Mouse (Mus musculus) MEL (cell line): ENCODE measurements at regions not wholly inside any gene's neighbourhood (a gene's known extent, or its start where the extent isn't known, plus 50 kb on each side); places are given as distances from the start of the nearest gene placed in this dataset.

Experiments
- CHD2 ChIP-seq: IDR thresholded peaks from 2 replicates; pipeline ENCODE4 v1.6.1; 2011; ENCODE audit warnings: low read length, improper control_type of control experiment
- CTCF ChIP-seq, 3 experiments: IDR thresholded peaks in 2 of 3; conservative IDR thresholded peaks in 1 of 3; 2 replicates each; pipeline ENCODE4 v1.5.1; 2011 to 2012; ENCODE audit warnings: low read length in 3 of 3, low read depth in 2 of 3, mild to moderate bottlenecking in 2 of 3, improper control_type of control experiment in 1 of 3, inconsistent platforms in 1 of 3, mixed read lengths in 1 of 3, moderate library complexity in 1 of 3; ENCODE audit not compliant: control insufficient read depth in 1 of 3, insufficient read depth in 1 of 3, poor library complexity in 1 of 3, severe bottlenecking in 1 of 3
- EP300 ChIP-seq, 2 experiments: IDR thresholded peaks; 2 replicates each; pipeline ENCODE4 v1.6.1; 2011; ENCODE audit warnings: improper control_type of control experiment in 2 of 2, low read length in 2 of 2, low read depth in 1 of 2, mild to moderate bottlenecking in 1 of 2
- GATA1 ChIP-seq: IDR thresholded peaks from 2 replicates; pipeline ENCODE4 v1.6.1; 2011; ENCODE audit warnings: low read depth, low read length, improper control_type of control experiment
- HCFC1 ChIP-seq: IDR thresholded peaks from 2 replicates; pipeline ENCODE4 v1.6.1; 2012; ENCODE audit warnings: low read depth, mild to moderate bottlenecking, inconsistent platforms, low read length, improper control_type of control experiment, moderate library complexity
- MAX ChIP-seq: IDR thresholded peaks from 2 replicates; pipeline ENCODE4 v1.6.1; 2011; ENCODE audit warnings: low read length, improper control_type of control experiment
- MEF2A ChIP-seq: IDR thresholded peaks from 2 replicates; pipeline ENCODE4 v1.6.1; 2014; ENCODE audit warnings: low read depth, mild to moderate bottlenecking, inconsistent platforms, low read length, improper control_type of control experiment; ENCODE audit not compliant: poor library complexity, insufficient replicate concordance, severe bottlenecking; ENCODE audit errors: extremely low read depth
- POLR2A ChIP-seq, 2 experiments: IDR thresholded peaks; 2 replicates each; pipeline ENCODE4 v1.6.1; 2011 to 2012; ENCODE audit warnings: low read length in 2 of 2, mild to moderate bottlenecking in 2 of 2, control low read depth in 1 of 2, improper control_type of control experiment in 1 of 2, low read depth in 1 of 2, moderate library complexity in 1 of 2; ENCODE audit not compliant: control insufficient read depth in 1 of 2, insufficient read depth in 1 of 2, poor library complexity in 1 of 2
- ZKSCAN1 ChIP-seq: IDR thresholded peaks from 2 replicates; pipeline ENCODE4 v1.6.1; 2012; ENCODE audit warnings: low read depth, mild to moderate bottlenecking, inconsistent platforms, low read length, improper control_type of control experiment, moderate library complexity

DNA sequence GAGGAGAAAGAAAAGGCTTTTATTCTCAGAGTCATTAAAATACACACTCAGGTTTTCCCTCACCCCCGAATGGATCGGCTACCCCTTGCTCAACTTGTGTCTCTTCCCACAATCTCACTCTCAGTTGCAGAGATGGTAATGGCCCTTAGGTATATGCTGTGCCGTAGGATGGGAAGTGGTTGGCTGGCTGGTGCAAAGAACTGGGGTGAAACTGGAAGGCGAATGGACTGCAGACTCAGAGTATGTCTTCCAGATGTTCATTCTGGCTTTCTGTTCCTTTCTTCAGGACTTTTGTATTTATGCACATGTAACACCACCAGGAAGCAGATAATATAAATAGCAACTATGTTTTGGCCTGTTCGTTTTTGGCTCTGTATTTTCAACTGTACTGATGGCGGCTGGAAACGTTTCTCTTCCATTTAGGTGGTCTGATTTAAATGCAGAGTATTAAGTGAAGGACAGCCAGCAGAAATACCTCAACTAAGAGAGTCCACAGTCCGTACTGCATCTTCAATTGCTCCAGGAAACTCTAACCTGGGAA lies 188.0 kb upstream of the Daam1 start:
- TF ChIP-seq CTCF (IDR thresholded peaks at IDR 0.05 in 2 of 3, conservative IDR thresholded peaks at IDR 0.05 in 1 of 3; ENCODE audit: control insufficient read depth in 1 of 3, insufficient read depth in 1 of 3, low read depth in 2 of 3, low read length in 3 of 3, poor library complexity in 1 of 3, severe bottlenecking in 1 of 3) (no peak), ZKSCAN1 (no peak), HCFC1 (no peak), CHD2 (no peak), POLR2A (IDR thresholded peaks at IDR 0.05; ENCODE audit: control insufficient read depth in 1 of 2, insufficient read depth in 1 of 2, low read depth in 1 of 2, low read length in 2 of 2, poor library complexity in 1 of 2) (no peak), MEF2A (no peak), MAX (no peak), GATA1 (no peak), EP300 (IDR thresholded peaks at IDR 0.05; ENCODE audit: low read depth in 1 of 2, low read length in 2 of 2) (no peak)
